Mouse (Mus musculus): ENCODE measurements around the gene Axin2.

DNA sequence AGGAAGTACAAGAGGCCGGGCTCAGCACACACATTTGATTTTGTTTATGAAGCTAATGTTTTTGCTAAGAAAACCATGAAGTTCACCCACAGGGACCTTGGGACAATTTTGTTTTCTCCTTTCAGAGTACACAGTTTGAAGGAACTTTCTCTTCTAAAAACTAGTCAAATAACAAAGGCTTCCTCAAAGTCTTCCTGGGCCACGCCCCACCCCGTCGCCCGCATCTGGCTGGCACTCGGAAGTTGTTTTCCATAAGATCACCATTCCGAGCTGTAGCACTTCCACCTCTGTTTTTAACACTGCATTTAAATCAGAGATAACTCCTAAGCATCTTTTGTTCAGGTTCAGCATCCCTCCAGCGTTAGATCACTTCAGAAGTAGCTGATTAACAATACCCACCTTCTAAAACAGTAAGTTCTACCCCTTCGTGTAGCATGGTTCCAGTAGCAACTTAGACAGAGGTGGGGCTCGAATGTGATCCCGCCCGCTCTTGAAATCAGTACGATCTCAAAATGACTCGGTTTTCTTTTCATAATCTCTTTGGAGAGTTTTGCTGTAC lies 9.7 kb upstream of the Axin2 start:
- TF ChIP-seq CTCF (IDR thresholded peaks at IDR 0.05; ENCODE audit: low read depth) (no peak), EP300 (IDR thresholded peaks at IDR 0.05; ENCODE audit: low read depth) (no peak)

Measured in liver, postnatal 0 days (tissue).